Mouse (Mus musculus) neural tube, embryonic 12.5 days (tissue): ENCODE measurements at regions not wholly inside any gene's neighbourhood (a gene's known extent, or its start where the extent isn't known, plus 50 kb on each side); places are given as distances from the start of the nearest gene placed in this dataset.

ENCODE experiments used
- ATAC-seq: fragments of 200-750 bp; cut with Nextera tagmentation; 2 replicates; pipeline ENCODE4 v1.8.0; 2017; ENCODE audit warnings: low read depth, mild to moderate bottlenecking, moderate TSS enrichment, moderate library complexity; ENCODE audit not compliant: low FRiP score
- H3K27ac ChIP-seq: fragments of 300-500 bp; sonication (generic); 2 replicates; pipeline ENCODE4 v1.5.1; 2016
- H3K27me3 ChIP-seq: fragments of 300-500 bp; sonication (generic); replicated peaks from 2 replicates; pipeline ENCODE4 v1.6.1; 2016; ENCODE audit warnings: mild to moderate bottlenecking
- H3K36me3 ChIP-seq: fragments of 300-500 bp; sonication (generic); 2 replicates; pipeline ENCODE4 v1.6.1; 2016; ENCODE audit warnings: mild to moderate bottlenecking
- H3K4me1 ChIP-seq: fragments of 300-500 bp; sonication (generic); 2 replicates; pipeline ENCODE4 v1.6.1; 2016
- H3K4me2 ChIP-seq: fragments of 300-500 bp; sonication (generic); replicated peaks from 2 replicates; pipeline ENCODE4 v1.6.1; 2016; ENCODE audit warnings: mild to moderate bottlenecking
- H3K4me3 ChIP-seq: fragments of 300-500 bp; sonication (generic); 2 replicates; pipeline ENCODE4 v1.5.1; 2016
- H3K9ac ChIP-seq: fragments of 300-500 bp; sonication (generic); 2 replicates; pipeline ENCODE4 v1.6.1; 2016; ENCODE audit warnings: mild to moderate bottlenecking
- H3K9me3 ChIP-seq: fragments of 300-500 bp; sonication (generic); 2 replicates; pipeline ENCODE4 v1.6.1; 2016; ENCODE audit warnings: mild to moderate bottlenecking
- WGBS: fragments of 180-500 bp; shearing (Covaris S2); methylation state at CpG from one replicate; pipeline ENCODE4 v1.1.7; 2016; 5-methylcytosine and 5-hydroxymethylcytosine counted together

DNA sequence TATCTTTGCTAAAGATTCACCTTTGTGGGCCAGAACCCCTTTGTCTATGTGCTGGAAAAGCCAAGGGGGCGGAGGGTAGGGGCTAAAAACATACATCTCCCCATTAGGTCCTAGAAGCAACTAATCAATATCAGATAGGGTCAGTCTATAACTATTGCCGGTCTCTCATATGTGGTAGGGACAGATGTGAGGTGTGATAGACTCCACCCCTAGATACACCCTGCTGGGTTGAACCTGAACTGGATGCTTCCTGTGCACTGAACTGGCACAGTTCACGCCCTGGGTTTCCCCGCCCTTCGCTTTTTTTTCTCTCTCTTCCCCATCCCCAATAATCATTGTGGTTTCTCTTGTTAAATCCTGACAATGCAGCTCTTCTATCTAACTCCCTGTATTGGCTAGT lies 270.3 kb upstream of the Gpc5 start:
- 0 out of 2 replicates have a peak, but pooled peaks have one; percentile 25 for ATAC-seq
- peaks cover 7% of the 10 kb centered on the region for H3K4me1 ChIP-seq
- H3K4me2 ChIP-seq, result no peak overlapping the region
- H3K36me3 ChIP-seq, result no peaks in the 10 kb centered on the region
- no peaks in the 10 kb centered on the region for H3K27me3 ChIP-seq
- 76% methylated on average over 5 of the region's 5 CpGs for WGBS
- H3K9me3 ChIP-seq, result no peaks in the 10 kb centered on the region
- H3K4me3 ChIP-seq, result no peak overlapping the region
- no peak overlapping the region for H3K27ac ChIP-seq
- no peak overlapping the region for H3K9ac ChIP-seq

GRCm38 (mm10) chr14:114826662-114827321 lies 265.2 kb upstream of the Gpc5 start:
- Histone ChIP-seq H3K4me3 (no peak overlapping the region), H3K27me3 (no peaks in the 10 kb centered on the region), H3K9ac (no peak overlapping the region), H3K27ac (no peak overlapping the region), H3K36me3 (no peaks in the 10 kb centered on the region), H3K4me2 (no peak overlapping the region), H3K4me1 (no peaks in the 10 kb centered on the region), H3K9me3 (no peaks in the 10 kb centered on the region)
- WGBS, result 75% methylated on average over 10 of the region's 10 CpGs
- no peak for ATAC-seq

- 44% methylated on average over 2 of the region's 2 CpGs for WGBS
- ATAC-seq, result no peak
- H3K4me3 ChIP-seq, result no peak overlapping the region
- H3K36me3 ChIP-seq, result no peaks in the 10 kb centered on the region
- no peaks in the 10 kb centered on the region for H3K4me1 ChIP-seq
- H3K27me3 ChIP-seq, result no peaks in the 10 kb centered on the region
- H3K4me2 ChIP-seq, result no peak overlapping the region
- H3K9me3 ChIP-seq, result no peaks in the 10 kb centered on the region
- H3K9ac ChIP-seq, result no peak overlapping the region
- no peak overlapping the region for H3K27ac ChIP-seq
Observed at GRCm38 (mm10) chr14:114829310-114829709, 262.7 kb upstream of the Gpc5 start.

- no peak overlapping the region for H3K9ac ChIP-seq
- H3K4me3 ChIP-seq, result no peak overlapping the region
- no peak for ATAC-seq
- no peaks in the 10 kb centered on the region for H3K27me3 ChIP-seq
- H3K27ac ChIP-seq, result no peak overlapping the region
- H3K4me2 ChIP-seq, result no peak overlapping the region
- WGBS, result 56% methylated on average over 11 of the region's 11 CpGs
- no peaks in the 10 kb centered on the region for H3K9me3 ChIP-seq
- 0 out of 2 replicates have a peak, but pooled peaks cover 5% of the 10 kb centered on the region for H3K4me1 ChIP-seq
- no peaks in the 10 kb centered on the region for H3K36me3 ChIP-seq
Observed at GRCm38 (mm10) chr14:114832987-114833386, 259.0 kb upstream of the Gpc5 start.

GRCm38 (mm10) chr14:114836723-114837349 lies 255.2 kb upstream of the Gpc5 start:
- Histone ChIP-seq H3K4me3 (no peak overlapping the region), H3K27me3 (no peaks in the 10 kb centered on the region), H3K4me2 (no peak overlapping the region), H3K9ac (no peak overlapping the region), H3K36me3 (no peaks in the 10 kb centered on the region), H3K4me1 (0 out of 2 replicates have a peak, but pooled peaks cover 6% of the 10 kb centered on the region), H3K9me3 (no peaks in the 10 kb centered on the region), H3K27ac (no peak overlapping the region)
- no peak for ATAC-seq
- WGBS, result 12% methylated on average over 3 of the region's 3 CpGs

GRCm38 (mm10) chr14:114837652-114838276 lies 254.3 kb upstream of the Gpc5 start:
- ATAC-seq, result no peak
- H3K9ac ChIP-seq, result no peak overlapping the region
- no peaks in the 10 kb centered on the region for H3K9me3 ChIP-seq
- 0 out of 2 replicates have a peak, but pooled peaks cover 6% of the 10 kb centered on the region for H3K4me1 ChIP-seq
- H3K4me3 ChIP-seq, result no peak overlapping the region
- H3K27me3 ChIP-seq, result no peaks in the 10 kb centered on the region
- H3K36me3 ChIP-seq, result no peaks in the 10 kb centered on the region
- no peak overlapping the region for H3K27ac ChIP-seq
- 23% methylated on average over 16 of the region's 16 CpGs for WGBS
- peak overlapping the region; percentile 36 for H3K4me2 ChIP-seq

DNA sequence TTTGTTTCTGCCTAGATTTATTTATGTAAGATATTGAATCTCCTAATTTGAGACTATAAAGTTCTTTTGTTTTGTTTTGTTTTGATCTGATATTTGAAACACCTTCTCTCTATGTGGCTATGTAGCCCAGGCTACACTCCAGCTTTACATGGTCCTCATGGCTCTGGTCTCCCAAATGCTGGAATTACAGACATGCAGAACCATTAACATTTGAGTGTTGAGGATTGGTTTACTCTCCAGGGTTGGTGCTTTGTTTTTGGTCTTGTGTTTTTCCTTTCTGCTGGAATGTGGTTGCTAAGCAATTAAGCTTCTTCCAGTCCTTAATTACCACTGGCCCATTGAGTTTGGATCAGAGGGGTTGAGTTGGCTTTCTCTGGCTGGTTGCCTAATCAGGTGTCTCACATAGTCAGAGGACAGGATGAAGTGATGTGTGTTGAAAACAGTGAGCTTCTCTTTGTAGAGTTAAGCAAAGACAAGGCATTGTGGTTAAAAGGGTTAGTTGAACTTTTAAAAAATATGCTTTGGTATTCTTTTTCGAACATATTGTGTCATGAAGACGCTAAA lies 252.6 kb upstream of the Gpc5 start:
- H3K36me3 ChIP-seq, result no peaks in the 10 kb centered on the region
- WGBS, result 77% methylated on average over 2 of the region's 2 CpGs
- ATAC-seq, result no peak
- H3K9me3 ChIP-seq, result no peaks in the 10 kb centered on the region
- H3K27ac ChIP-seq, result no peak overlapping the region
- H3K4me2 ChIP-seq, result no peak overlapping the region
- no peak overlapping the region for H3K9ac ChIP-seq
- 0 out of 2 replicates have a peak, but pooled peaks cover 6% of the 10 kb centered on the region for H3K4me1 ChIP-seq
- H3K27me3 ChIP-seq, result no peaks in the 10 kb centered on the region
- no peak overlapping the region for H3K4me3 ChIP-seq

DNA sequence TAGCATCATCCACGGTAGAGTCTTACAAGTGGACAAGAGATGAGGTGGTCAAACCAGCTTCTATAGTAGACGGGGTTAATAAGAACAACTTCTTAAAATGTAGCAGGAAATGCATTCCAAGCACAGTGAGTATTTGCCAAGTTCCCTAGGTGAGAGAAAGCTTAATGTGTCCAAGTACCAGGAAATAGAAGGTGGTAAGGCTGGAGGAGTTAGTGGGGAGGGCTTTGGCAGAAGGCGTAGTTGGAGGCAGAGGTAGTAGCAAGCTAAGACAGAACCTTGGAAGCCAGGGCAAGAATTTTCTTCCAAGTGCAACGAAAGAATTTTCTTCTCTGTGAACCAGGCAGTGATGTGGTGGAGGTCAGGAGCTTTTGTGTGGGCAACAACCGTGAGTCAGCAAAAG lies 251.2 kb upstream of the Gpc5 start:
- H3K4me2 ChIP-seq, result no peak overlapping the region
- ATAC-seq, result no peak
- 91% methylated on average over 5 of the region's 5 CpGs for WGBS

GRCm38 (mm10) chr14:114841552-114841951 lies 250.5 kb upstream of the Gpc5 start:
- H3K27me3 ChIP-seq, result no peaks in the 10 kb centered on the region
- H3K4me2 ChIP-seq, result no peak overlapping the region
- no peak overlapping the region for H3K9ac ChIP-seq
- H3K4me1 ChIP-seq, result 0 out of 2 replicates have a peak, but pooled peaks cover 6% of the 10 kb centered on the region
- H3K36me3 ChIP-seq, result no peaks in the 10 kb centered on the region
- no peak overlapping the region for H3K27ac ChIP-seq
- no peak for ATAC-seq
- no peak overlapping the region for H3K4me3 ChIP-seq
- no peaks in the 10 kb centered on the region for H3K9me3 ChIP-seq
- WGBS, result 65% methylated on average over 5 of the region's 5 CpGs

More for the DNA sequence above, 251.2 kb upstream of the Gpc5 start:
- H3K4me1 ChIP-seq, result 0 out of 2 replicates have a peak, but pooled peaks cover 6% of the 10 kb centered on the region
- H3K9ac ChIP-seq, result no peak overlapping the region
- no peaks in the 10 kb centered on the region for H3K36me3 ChIP-seq
- H3K27ac ChIP-seq, result no peak overlapping the region
- no peak overlapping the region for H3K4me3 ChIP-seq
- no peaks in the 10 kb centered on the region for H3K9me3 ChIP-seq
- H3K27me3 ChIP-seq, result no peaks in the 10 kb centered on the region

DNA sequence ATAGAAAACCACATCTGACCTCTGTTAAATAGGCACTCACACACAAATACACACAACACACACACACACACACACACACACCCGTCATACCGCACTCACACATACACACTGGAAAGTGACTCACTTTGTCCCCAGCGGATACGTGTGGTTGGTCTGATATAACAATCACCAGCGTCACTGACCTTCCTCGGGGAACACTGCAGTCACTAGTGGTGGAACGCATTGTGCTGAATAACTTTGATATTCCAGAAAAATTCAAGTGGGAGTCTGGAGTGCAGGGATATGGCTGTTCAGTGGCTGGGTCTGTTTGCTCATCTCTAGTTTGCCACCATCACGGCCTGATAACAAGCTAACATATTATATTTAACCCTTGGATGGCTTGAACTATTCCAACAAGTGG lies 249.7 kb upstream of the Gpc5 start:
- ATAC-seq, result no peak

GRCm38 (mm10) chr14:114843105-114843743 lies 248.8 kb upstream of the Gpc5 start:
- Histone ChIP-seq H3K9ac (no peak overlapping the region), H3K36me3 (no peaks in the 10 kb centered on the region), H3K27ac (no peak overlapping the region), H3K4me1 (no peaks in the 10 kb centered on the region), H3K27me3 (no peaks in the 10 kb centered on the region), H3K4me3 (no peak overlapping the region), H3K9me3 (no peaks in the 10 kb centered on the region), H3K4me2 (no peak overlapping the region)
- WGBS, result 26% methylated on average over 6 of the region's 6 CpGs
- ATAC-seq, result peak; percentile 68

More for the DNA sequence above, 249.7 kb upstream of the Gpc5 start:
- Histone ChIP-seq H3K4me1 (0 out of 2 replicates have a peak, but pooled peaks cover 6% of the 10 kb centered on the region), H3K36me3 (no peaks in the 10 kb centered on the region), H3K27me3 (no peaks in the 10 kb centered on the region), H3K9ac (no peak overlapping the region), H3K9me3 (no peaks in the 10 kb centered on the region), H3K27ac (no peak overlapping the region), H3K4me2 (no peak overlapping the region), H3K4me3 (no peak overlapping the region)
- WGBS, result 84% methylated on average over 8 of the region's 8 CpGs
